ENCODE assay signal across 20 mouse cellular contexts in the genomic region with DNA sequence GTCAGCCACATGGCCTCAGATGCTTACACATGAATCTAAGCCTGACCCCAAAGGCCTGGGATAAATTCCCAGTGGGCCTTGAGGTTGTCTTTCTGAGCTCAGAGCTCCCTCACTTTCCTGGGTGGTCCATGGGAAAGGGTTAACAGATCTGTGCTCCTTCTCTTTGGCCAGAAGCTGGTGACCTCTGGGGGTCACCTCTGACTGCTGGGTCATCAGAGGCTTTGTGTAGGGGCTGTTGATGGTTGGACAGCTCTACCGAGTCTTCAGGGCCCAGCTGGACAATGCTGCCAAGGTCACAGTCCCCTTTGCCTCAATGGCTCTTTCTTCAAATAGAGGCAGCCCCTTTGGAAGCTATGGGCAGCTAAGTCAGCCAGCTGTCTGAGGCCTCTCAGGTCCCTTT.
A peak's percentile ranks its signal among the peaks of the same experiment; 100 is the strongest.
DNase-seq lines count a peak whose midpoint lies in the region; ATAC-seq lines count a peak whose summit lies in the region.
"Had no signal": no experiment of that assay in that cellular context is flagged by ENCODE, and none has a peak within 500 bp of the region (broad histone marks: within the 10 kb centered on the region; RNA-seq: fewer than 3 reads in every experiment).

No protein-coding gene starts in this region.

- H3K4me2 ChIP-seq in forebrain, embryonic 14.5 days (ENCODE audit: low read length) = no peak overlapping the region
- H3K4me2 ChIP-seq in hindbrain, embryonic 11.5 days (replicated peaks; ENCODE audit: low read depth, low read length) = no peak overlapping the region
- no peak overlapping the region for H3K4me2 ChIP-seq in midbrain, embryonic 16.5 days (ENCODE audit: low read length)
- H3K4me2 ChIP-seq: embryonic facial prominence, embryonic 12.5 days; forebrain, embryonic 12.5 days; forebrain, embryonic 15.5 days had no signal

- no peaks in the 10 kb centered on the region for H3K36me3 ChIP-seq in forebrain, embryonic 10.5 days (replicated peaks)
- H3K36me3 ChIP-seq in forebrain, embryonic 14.5 days (ENCODE audit: control insufficient read depth, insufficient read depth, low read length) = no peaks in the 10 kb centered on the region
- H3K36me3 ChIP-seq in hindbrain, embryonic 10.5 days = no peaks in the 10 kb centered on the region
- no peaks in the 10 kb centered on the region for H3K36me3 ChIP-seq in hindbrain, embryonic 11.5 days (ENCODE audit: control insufficient read depth, insufficient read depth, low read length)
- H3K36me3 ChIP-seq in midbrain, embryonic 10.5 days = no peaks in the 10 kb centered on the region
- H3K36me3 ChIP-seq in midbrain, embryonic 16.5 days (ENCODE audit: control insufficient read depth, insufficient read depth, low read length) = no peaks in the 10 kb centered on the region
- H3K36me3 ChIP-seq: embryonic facial prominence, embryonic 10.5 days; embryonic facial prominence, embryonic 12.5 days; forebrain, embryonic 12.5 days; forebrain, embryonic 15.5 days had no signal

- H3K27me3 ChIP-seq in forebrain, embryonic 10.5 days (ENCODE audit: poor library complexity, severe bottlenecking) = no peaks in the 10 kb centered on the region
- H3K27me3 ChIP-seq in forebrain, embryonic 14.5 days (replicated peaks; ENCODE audit: control insufficient read depth, insufficient read depth, low read length) = no peaks in the 10 kb centered on the region
- no peaks in the 10 kb centered on the region for H3K27me3 ChIP-seq in hindbrain, embryonic 10.5 days (ENCODE audit: insufficient read depth, poor library complexity, severe bottlenecking)
- no peaks in the 10 kb centered on the region for H3K27me3 ChIP-seq in hindbrain, embryonic 11.5 days (ENCODE audit: control insufficient read depth, insufficient read depth, low read length)
- H3K27me3 ChIP-seq in midbrain, embryonic 10.5 days (ENCODE audit: low read depth, poor library complexity, severe bottlenecking) = no peaks in the 10 kb centered on the region
- H3K27me3 ChIP-seq in midbrain, embryonic 16.5 days (ENCODE audit: control insufficient read depth, insufficient read depth, low read depth, low read length) = no peaks in the 10 kb centered on the region
- H3K27me3 ChIP-seq: embryonic facial prominence, embryonic 12.5 days; forebrain, embryonic 12.5 days; forebrain, embryonic 15.5 days had no signal

- WGBS in forebrain, embryonic 10.5 days = 13% methylated on average over 1 of the region's 1 CpGs
- WGBS in forebrain, embryonic 14.5 days = 17% methylated on average over 1 of the region's 1 CpGs
- 16% methylated on average over 1 of the region's 1 CpGs for WGBS in hindbrain, embryonic 10.5 days
- 0% methylated on average over 1 of the region's 1 CpGs for WGBS in hindbrain, embryonic 11.5 days
- 4% methylated on average over 1 of the region's 1 CpGs for WGBS in midbrain, embryonic 10.5 days
- 16% methylated on average over 1 of the region's 1 CpGs for WGBS in midbrain, embryonic 16.5 days

- H3K4me3 ChIP-seq in forebrain, embryonic 10.5 days = no peak overlapping the region
- no peak overlapping the region for H3K4me3 ChIP-seq in forebrain, embryonic 14.5 days (ENCODE audit: low read depth, low read length)
- H3K4me3 ChIP-seq in hindbrain, embryonic 10.5 days = no peak overlapping the region
- H3K4me3 ChIP-seq in hindbrain, embryonic 11.5 days (ENCODE audit: low read depth, low read length) = no peak overlapping the region
- H3K4me3 ChIP-seq in midbrain, embryonic 10.5 days = no peak overlapping the region
- H3K4me3 ChIP-seq in midbrain, embryonic 16.5 days (ENCODE audit: low read depth, low read length) = no peak overlapping the region
- H3K4me3 ChIP-seq: embryonic facial prominence, embryonic 10.5 days; embryonic facial prominence, embryonic 12.5 days; forebrain, embryonic 12.5 days; forebrain, embryonic 15.5 days had no signal

- no peak for ATAC-seq in forebrain, embryonic 14.5 days
- no peak for ATAC-seq in hindbrain, embryonic 11.5 days (ENCODE audit: low FRiP score)
- ATAC-seq in midbrain, embryonic 16.5 days = no peak
- ATAC-seq: forebrain, embryonic 15.5 days; forebrain, postnatal 0 days had no signal

- H3K9ac ChIP-seq in forebrain, embryonic 14.5 days (ENCODE audit: low read length) = no peak overlapping the region
- H3K9ac ChIP-seq in hindbrain, embryonic 11.5 days (ENCODE audit: low read depth, low read length) = no peak overlapping the region
- no peak overlapping the region for H3K9ac ChIP-seq in midbrain, embryonic 16.5 days (ENCODE audit: low read depth, low read length)
- H3K9ac ChIP-seq: embryonic facial prominence, embryonic 12.5 days; forebrain, embryonic 12.5 days; forebrain, embryonic 15.5 days; forebrain, postnatal 0 days had no signal

- DNase-seq in forebrain, embryonic 10.5 days (ENCODE audit: extremely low spot score, low spot score) = no peak
- no peak for DNase-seq in forebrain, embryonic 14.5 days (ENCODE audit: low spot score)
- peak; percentile 75 for DNase-seq in hindbrain, embryonic 10.5 days (ENCODE audit: low spot score)
- no peak for DNase-seq in hindbrain, embryonic 11.5 days (ENCODE audit: low spot score)
- DNase-seq in midbrain, embryonic 10.5 days (ENCODE audit: low spot score) = peak; percentile 59
- DNase-seq in embryo, embryonic 9.5 days (ENCODE audit: extremely low spot score) = peak; percentile 57
- no peak for DNase-seq in c-Kit-positive CD71-positive TER-119-positive erythroid progenitor cells, embryonic 14.5 days (ENCODE audit: low spot score)
- DNase-seq: adrenal gland, adult 2 months; adrenal gland, postnatal 10 days; adrenal gland, postnatal 25 days; cerebellum, adult 11-12 months; cerebellum, adult 2 months; cerebellum, adult 9-10 months; cerebellum, postnatal 10 days; forebrain, postnatal 0 days had no signal

- H3K27ac ChIP-seq in forebrain, embryonic 10.5 days = 0 out of 2 replicates have a peak overlapping the region, but pooled peaks have one; percentile 30
- H3K27ac ChIP-seq in forebrain, embryonic 14.5 days (ENCODE audit: low read depth, low read length) = no peak overlapping the region
- peak overlapping the region; percentile 73; the same call in 1 of the 2 replicates for H3K27ac ChIP-seq in hindbrain, embryonic 10.5 days
- H3K27ac ChIP-seq in hindbrain, embryonic 11.5 days (ENCODE audit: low read depth, low read length) = no peak overlapping the region
- H3K27ac ChIP-seq in midbrain, embryonic 10.5 days (replicated peaks) = peak overlapping the region; percentile 60
- H3K27ac ChIP-seq in midbrain, embryonic 16.5 days (ENCODE audit: low read length) = no peak overlapping the region
- H3K27ac ChIP-seq: embryonic facial prominence, embryonic 12.5 days; forebrain, embryonic 12.5 days; forebrain, embryonic 15.5 days had no signal

- no peaks in the 10 kb centered on the region for H3K9me3 ChIP-seq in forebrain, embryonic 10.5 days
- H3K9me3 ChIP-seq in forebrain, embryonic 14.5 days (replicated peaks; ENCODE audit: control insufficient read depth, low read length) = no peaks in the 10 kb centered on the region
- no peaks in the 10 kb centered on the region for H3K9me3 ChIP-seq in hindbrain, embryonic 10.5 days
- H3K9me3 ChIP-seq in hindbrain, embryonic 11.5 days (ENCODE audit: control insufficient read depth, low read length) = no peaks in the 10 kb centered on the region
- no peaks in the 10 kb centered on the region for H3K9me3 ChIP-seq in midbrain, embryonic 10.5 days (replicated peaks)
- no peaks in the 10 kb centered on the region for H3K9me3 ChIP-seq in midbrain, embryonic 16.5 days (replicated peaks; ENCODE audit: control insufficient read depth, low read length, poor library complexity, severe bottlenecking)
- H3K9me3 ChIP-seq: embryonic facial prominence, embryonic 10.5 days; embryonic facial prominence, embryonic 12.5 days; forebrain, embryonic 12.5 days; forebrain, embryonic 15.5 days had no signal

- H3K4me1 ChIP-seq in forebrain, embryonic 10.5 days = peaks cover 47% of the 10 kb centered on the region
- H3K4me1 ChIP-seq in forebrain, embryonic 14.5 days (ENCODE audit: control insufficient read depth, insufficient read depth, low read length) = peaks cover 6% of the 10 kb centered on the region; the same call in 1 of the 2 replicates
- H3K4me1 ChIP-seq in hindbrain, embryonic 10.5 days (replicated peaks) = peaks cover 60% of the 10 kb centered on the region
- H3K4me1 ChIP-seq in hindbrain, embryonic 11.5 days (replicated peaks; ENCODE audit: control insufficient read depth, insufficient read depth, low read length) = peaks cover 4% of the 10 kb centered on the region
- peaks cover 53% of the 10 kb centered on the region for H3K4me1 ChIP-seq in midbrain, embryonic 10.5 days
- H3K4me1 ChIP-seq in midbrain, embryonic 16.5 days (ENCODE audit: control insufficient read depth, insufficient read depth, low read length) = peaks cover 15% of the 10 kb centered on the region

Comparison
In these comparisons a context has a peak if more than half of its experiments do, and no peak if none do; other contexts are left out.
1. DNase-seq: peak in hindbrain, embryonic 10.5 days (single experiment), midbrain, embryonic 10.5 days (single experiment) and embryo, embryonic 9.5 days (single experiment); none in forebrain, embryonic 10.5 days (single experiment), forebrain, embryonic 14.5 days (single experiment), hindbrain, embryonic 11.5 days (single experiment) and c-Kit-positive CD71-positive TER-119-positive erythroid progenitor cells, embryonic 14.5 days (single experiment).
2. H3K27ac ChIP-seq: peak in forebrain, embryonic 10.5 days (single experiment), hindbrain, embryonic 10.5 days (single experiment) and midbrain, embryonic 10.5 days (single experiment); none in forebrain, embryonic 14.5 days (single experiment), hindbrain, embryonic 11.5 days (single experiment) and midbrain, embryonic 16.5 days (single experiment).